Mouse (Mus musculus) G1E (cell line): ENCODE measurements around the gene Nrp1.

Source experiments
- CTCF ChIP-seq: IDR thresholded peaks from 2 replicates; pipeline ENCODE4 v1.5.1; 2012; ENCODE audit warnings: low read depth, low read length, inconsistent platforms, mixed read lengths
- GATA1 ChIP-seq: IDR thresholded peaks from 2 replicates; pipeline ENCODE4 v1.6.1; 2012; ENCODE audit warnings: borderline replicate concordance, low read length, inconsistent platforms, mixed read lengths
- GATA2 ChIP-seq: IDR thresholded peaks from 2 replicates; pipeline ENCODE4 v1.6.1; 2012; ENCODE audit warnings: low read depth, low read length, inconsistent platforms, borderline replicate concordance
- POLR2AphosphoS5 ChIP-seq: IDR thresholded peaks from 2 replicates; pipeline ENCODE4 v1.6.1; 2012; ENCODE audit warnings: low read depth, low read length, inconsistent platforms; ENCODE audit not compliant: insufficient replicate concordance
- TAL1 ChIP-seq: conservative IDR thresholded peaks from 2 replicates; pipeline ENCODE4 v1.6.1; 2012; ENCODE audit warnings: low read depth, low read length, inconsistent platforms, mixed read lengths

GRCm38 (mm10) chr8:128511732-128512131 is 153.3 kb downstream of the Nrp1 start:
- TF ChIP-seq GATA1 (no peak), POLR2AphosphoS5 (no peak), CTCF (no peak), TAL1 (no peak), GATA2 (no peak)
